Mouse (Mus musculus) small intestine, adult 2 months (tissue): ENCODE measurements around the gene Gdf15. TPM values are rescaled to one million over a fixed set of nuclear protein-coding genes. Genes with fewer than 3 reads are reported as not detected.

Experiments used
- H3K27ac ChIP-seq: fragments of 200-500 bp; 2 replicates; pipeline ENCODE4 v1.5.1; 2012; ENCODE audit warnings: low read depth, low read length, control low read depth, inconsistent platforms; ENCODE audit not compliant: insufficient read depth
- H3K27me3 ChIP-seq: fragments of 200-500 bp; 2 replicates; pipeline ENCODE4 v1.6.1; 2012; ENCODE audit warnings: mild to moderate bottlenecking, moderate library complexity, low read length, inconsistent platforms; ENCODE audit not compliant: control insufficient read depth, insufficient read depth
- H3K36me3 ChIP-seq: fragments of 200-500 bp; 2 replicates; pipeline ENCODE4 v1.6.1; 2012; ENCODE audit warnings: mild to moderate bottlenecking, low read length, control low read depth, inconsistent platforms; ENCODE audit not compliant: control insufficient read depth, insufficient read depth
- H3K4me1 ChIP-seq: fragments of 200-500 bp; 2 replicates; pipeline ENCODE4 v1.6.1; 2012; ENCODE audit warnings: low read length, inconsistent platforms, mixed read lengths; ENCODE audit not compliant: control insufficient read depth, insufficient read depth, insufficient read length
- H3K4me3 ChIP-seq: fragments of 200-500 bp; 2 replicates; pipeline ENCODE4 v1.5.1; 2012; ENCODE audit warnings: low read depth, mild to moderate bottlenecking, control low read depth, inconsistent platforms, low read length, moderate library complexity
- CTCF ChIP-seq: fragments of 200-500 bp; IDR thresholded peaks from 2 replicates; pipeline ENCODE4 v1.5.1; 2012; ENCODE audit warnings: low read depth, mild to moderate bottlenecking, control low read depth, inconsistent platforms, low read length, moderate library complexity, mixed read lengths; ENCODE audit not compliant: insufficient replicate concordance, insufficient read length; ENCODE audit errors: extremely low read depth
- POLR2A ChIP-seq: fragments of 200-500 bp; IDR thresholded peaks from 2 replicates; pipeline ENCODE4 v1.6.1; 2012; ENCODE audit warnings: low read depth, mild to moderate bottlenecking, control low read depth, inconsistent platforms, low read length, moderate library complexity
- WGBS: fragments of 180-500 bp; shearing (Covaris S2); methylation state at CpG from one replicate; pipeline ENCODE4 v1.1.7; 2018; 5-methylcytosine and 5-hydroxymethylcytosine counted together
- polyA plus RNA-seq: library from polyadenylated mRNA; depleted of rRNA; stranded (reverse); fragments of >200 nt; gene quantifications from 2 replicates; pipeline ENCODE4 v1.2.3, GENCODE M21; 2012

Gdf15 gene
- polyA plus RNA-seq, 1 experiment = 6.7 TPM

DNA sequence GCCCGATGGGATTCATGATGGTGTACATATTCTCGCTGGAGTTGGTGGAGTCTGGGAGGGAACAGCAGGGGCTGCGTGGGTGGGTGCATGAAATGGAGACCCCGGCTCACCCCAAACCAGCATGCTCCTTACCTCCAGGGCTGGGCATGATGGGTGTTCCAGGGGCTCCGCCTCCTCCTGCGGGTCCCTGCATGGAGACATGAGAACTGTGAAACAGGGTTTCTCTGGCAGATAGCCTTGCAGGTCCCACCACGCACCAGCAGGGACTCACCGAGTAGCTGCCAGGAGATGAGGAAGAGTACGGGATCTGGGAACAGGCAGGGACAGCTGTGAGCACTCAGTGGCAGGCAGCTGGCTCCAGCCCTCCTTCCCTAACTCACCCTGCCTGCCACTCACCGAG lies 33.5 kb downstream of the Gdf15 start:
- H3K4me1 ChIP-seq = peaks cover 13% of the 10 kb centered on the region
- TF ChIP-seq CTCF (no peak), POLR2A (no peak)
- WGBS = 63% methylated on average over 10 of the region's 10 CpGs
- no peak overlapping the region for H3K4me3 ChIP-seq
- H3K36me3 ChIP-seq = peaks cover 16% of the 10 kb centered on the region; the same call in 1 of the 2 replicates
- no peaks in the 10 kb centered on the region for H3K27me3 ChIP-seq
- H3K27ac ChIP-seq = no peak overlapping the region

GRCm38 (mm10) chr8:70598283-70598682 lies 34.0 kb downstream of the Gdf15 start:
- no peak for TF ChIP-seq POLR2A
- TF ChIP-seq CTCF = peak; percentile 50; the same call in 1 of the 2 replicates
- Histone ChIP-seq H3K4me3 (no peak overlapping the region; the same call in 1 of the 2 replicates), H3K4me1 (peaks cover 13% of the 10 kb centered on the region), H3K27ac (no peak overlapping the region), H3K27me3 (no peaks in the 10 kb centered on the region), H3K36me3 (peaks cover 16% of the 10 kb centered on the region; the same call in 1 of the 2 replicates)
- 45% methylated on average over 29 of the region's 29 CpGs for WGBS

DNA sequence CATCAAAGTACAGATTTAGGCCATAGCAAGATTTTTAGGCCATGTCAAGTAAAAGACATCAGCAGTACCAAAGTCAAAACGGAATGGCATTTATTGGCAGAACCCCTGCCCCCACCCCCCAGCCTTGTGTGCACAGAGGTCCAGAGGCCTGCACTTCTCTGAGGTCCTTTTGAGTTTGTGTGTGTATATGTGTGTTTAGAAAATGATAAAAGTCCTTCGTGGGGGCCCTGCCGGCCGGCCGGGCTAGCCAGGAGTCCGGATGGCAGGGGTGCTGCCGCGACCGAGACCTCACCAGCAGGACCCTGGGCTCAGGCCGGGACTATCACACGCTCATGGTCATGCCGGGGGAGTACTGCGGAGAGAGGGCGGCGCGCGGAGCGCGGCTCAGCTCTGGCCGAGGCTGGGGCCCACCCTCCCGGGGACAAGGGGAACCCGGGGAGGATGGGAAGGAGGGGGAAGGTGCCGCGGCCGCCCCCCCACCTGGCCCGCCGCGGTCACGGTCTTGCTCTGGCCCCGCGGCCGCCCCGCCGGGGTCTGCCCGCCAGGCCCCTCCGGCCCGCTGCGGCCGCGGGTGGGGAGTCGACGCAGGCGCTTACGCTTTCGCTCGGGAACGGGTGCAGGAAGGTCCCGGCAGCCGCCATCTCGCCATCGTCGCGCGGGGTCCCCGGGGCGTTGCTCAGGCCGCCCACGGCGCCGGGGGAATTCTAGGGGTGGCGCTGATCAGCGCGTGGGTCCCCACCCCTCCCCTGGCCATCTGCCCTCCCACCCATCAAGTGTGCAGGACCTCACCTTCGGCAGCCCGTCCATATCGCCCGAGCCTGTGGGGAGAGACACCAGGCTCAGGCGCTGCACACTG lies 34.6 kb downstream of the Gdf15 start:
- Histone ChIP-seq H3K36me3 (peaks cover 16% of the 10 kb centered on the region; the same call in 1 of the 2 replicates), H3K4me1 (peaks cover 13% of the 10 kb centered on the region), H3K4me3 (no peak overlapping the region; the same call in 1 of the 2 replicates), H3K27me3 (no peaks in the 10 kb centered on the region), H3K27ac (no peak overlapping the region)
- TF ChIP-seq POLR2A (no peak), CTCF (no peak)
- WGBS = 71% methylated on average over 66 of the region's 68 CpGs

GRCm38 (mm10) chr8:70596775-70597416 lies 35.4 kb downstream of the Gdf15 start:
- 93% methylated on average over 17 of the region's 17 CpGs for WGBS

GRCm38 (mm10) chr8:70596216-70596615 lies 36.0 kb downstream of the Gdf15 start:
- Histone ChIP-seq H3K27me3 (no peaks in the 10 kb centered on the region), H3K4me1 (peaks cover 11% of the 10 kb centered on the region), H3K36me3 (peaks cover 22% of the 10 kb centered on the region), H3K27ac (no peak overlapping the region), H3K4me3 (no peak overlapping the region)
- 95% methylated on average over 18 of the region's 18 CpGs for WGBS
- TF ChIP-seq POLR2A (no peak), CTCF (no peak)

More at GRCm38 (mm10) chr8:70596775-70597416, 35.4 kb downstream of the Gdf15 start:
- no peak overlapping the region for H3K4me3 ChIP-seq
- TF ChIP-seq CTCF = no peak
- TF ChIP-seq POLR2A = no peak
- peaks cover 13% of the 10 kb centered on the region for H3K4me1 ChIP-seq
- peaks cover 16% of the 10 kb centered on the region; the same call in 1 of the 2 replicates for H3K36me3 ChIP-seq
- H3K27ac ChIP-seq = no peak overlapping the region
- no peaks in the 10 kb centered on the region for H3K27me3 ChIP-seq

DNA sequence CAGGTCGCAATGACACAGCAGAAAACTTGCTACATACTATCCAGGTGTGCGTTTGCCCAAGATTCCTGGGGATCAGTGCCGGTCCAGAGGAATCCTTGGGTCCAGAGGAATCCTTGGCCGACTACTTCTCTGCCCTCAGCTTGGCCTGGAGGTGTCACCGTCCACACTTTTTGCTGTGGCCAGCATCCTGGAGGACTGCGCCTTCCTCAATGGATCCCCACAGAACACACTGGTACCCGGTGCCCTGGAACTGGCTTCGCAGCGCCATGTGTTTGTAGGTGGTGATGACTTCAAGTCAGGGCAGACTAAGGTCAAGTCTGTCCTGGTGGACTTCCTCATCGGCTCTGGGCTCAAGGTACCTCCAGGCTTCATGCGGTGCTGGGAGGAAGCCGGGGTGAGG lies 36.4 kb downstream of the Gdf15 start:
- peaks cover 9% of the 10 kb centered on the region for H3K4me1 ChIP-seq
- no peak overlapping the region for H3K4me3 ChIP-seq
- 96% methylated on average over 12 of the region's 12 CpGs for WGBS
- peaks cover 25% of the 10 kb centered on the region for H3K36me3 ChIP-seq
- no peaks in the 10 kb centered on the region for H3K27me3 ChIP-seq
- TF ChIP-seq CTCF = no peak
- no peak for TF ChIP-seq POLR2A
- H3K27ac ChIP-seq = no peak overlapping the region
